Mouse (Mus musculus): ENCODE measurements at regions not wholly inside any gene's neighbourhood (a gene's known extent, or its start where the extent isn't known, plus 50 kb on each side); places are given as distances from the start of the nearest gene placed in this dataset.

GRCm38 (mm10) chr7:136813691-136814325 lies 80.6 kb upstream of the Mgmt start:
- TF ChIP-seq GATA1 (IDR thresholded peaks at IDR 0.05; ENCODE audit: low read length) (no peak), TAL1 (IDR thresholded peaks at IDR 0.05; ENCODE audit: low read length) (no peak)
